Mouse (Mus musculus): ENCODE data around the gene Acot4. TPM values are rescaled to one million over a fixed set of nuclear protein-coding genes. Genes with fewer than 3 reads are reported as not detected.
"Not testable (repeated sequence)": the region's sequence is repeated elsewhere in the genome, so short reads cannot be mapped to it uniquely, and the experiment has no call there.

Acot4 gene
- polyA plus RNA-seq, 1 experiment from 2014 or later: 0.18 TPM

GRCm38 (mm10) chr12:84042248-84042647 is 4.1 kb downstream of the Acot4 start:
- Histone ChIP-seq H3K9ac (replicated peaks; ENCODE audit: low read length) (no peak overlapping the region), H3K4me2 (ENCODE audit: low read length) (no peak overlapping the region), H3K27me3 (ENCODE audit: control insufficient read depth, insufficient read depth, low read length) (no peaks in the 10 kb centered on the region), H3K9me3 (ENCODE audit: control insufficient read depth, low read length) (no peaks in the 10 kb centered on the region), H3K4me3 (replicated peaks; ENCODE audit: low read depth, low read length) (no peak overlapping the region), H3K4me1 (ENCODE audit: control insufficient read depth, insufficient read depth, low read length) (no peaks in the 10 kb centered on the region), H3K27ac (replicated peaks; ENCODE audit: low read depth, low read length) (no peak overlapping the region), H3K36me3 (ENCODE audit: control insufficient read depth, insufficient read depth, low read length) (no peaks in the 10 kb centered on the region)
- WGBS: 90% methylated on average over 5 of the region's 5 CpGs
- DNase-seq (no peak), ATAC-seq (ENCODE audit: low FRiP score, low TSS enrichment) (no peak)

- Histone ChIP-seq H3K9ac (replicated peaks; ENCODE audit: low read length) (no peak overlapping the region), H3K4me1 (ENCODE audit: control insufficient read depth, insufficient read depth, low read length) (no peaks in the 10 kb centered on the region), H3K36me3 (ENCODE audit: control insufficient read depth, insufficient read depth, low read length) (no peaks in the 10 kb centered on the region), H3K27ac (replicated peaks; ENCODE audit: low read depth, low read length) (no peak overlapping the region), H3K9me3 (ENCODE audit: control insufficient read depth, low read length) (no peaks in the 10 kb centered on the region), H3K27me3 (ENCODE audit: control insufficient read depth, insufficient read depth, low read length) (no peaks in the 10 kb centered on the region), H3K4me2 (ENCODE audit: low read length) (no peak overlapping the region), H3K4me3 (replicated peaks; ENCODE audit: low read depth, low read length) (no peak overlapping the region)
- WGBS: 55% methylated on average over 2 of the region's 2 CpGs
- DNase-seq: no peak
- ATAC-seq (ENCODE audit: low FRiP score, low TSS enrichment): no peak
Observed at GRCm38 (mm10) chr12:84044045-84044444, 5.9 kb downstream of the Acot4 start.

- Histone ChIP-seq H3K9ac (replicated peaks; ENCODE audit: low read length) (no peak overlapping the region), H3K4me3 (replicated peaks; ENCODE audit: low read depth, low read length) (no peak overlapping the region), H3K27me3 (ENCODE audit: control insufficient read depth, insufficient read depth, low read length) (no peaks in the 10 kb centered on the region), H3K4me2 (ENCODE audit: low read length) (no peak overlapping the region), H3K27ac (replicated peaks; ENCODE audit: low read depth, low read length) (no peak overlapping the region), H3K36me3 (ENCODE audit: control insufficient read depth, insufficient read depth, low read length) (no peaks in the 10 kb centered on the region), H3K4me1 (ENCODE audit: control insufficient read depth, insufficient read depth, low read length) (no peaks in the 10 kb centered on the region), H3K9me3 (ENCODE audit: control insufficient read depth, low read length) (no peaks in the 10 kb centered on the region)
- WGBS: 94% methylated on average over 1 of the region's 1 CpGs
- ATAC-seq (ENCODE audit: low FRiP score, low TSS enrichment) (no peak), DNase-seq (no peak)
Observed at GRCm38 (mm10) chr12:84046906-84047305, 8.7 kb downstream of the Acot4 start.

GRCm38 (mm10) chr12:84050744-84051143 is 12.6 kb downstream of the Acot4 start:
- 89% methylated on average over 5 of the region's 5 CpGs for WGBS
- not testable (repeated sequence) for H3K9ac ChIP-seq (replicated peaks; ENCODE audit: low read length); H3K4me1 ChIP-seq (ENCODE audit: control insufficient read depth, insufficient read depth, low read length); H3K36me3 ChIP-seq (ENCODE audit: control insufficient read depth, insufficient read depth, low read length); H3K27ac ChIP-seq (replicated peaks; ENCODE audit: low read depth, low read length); H3K4me2 ChIP-seq (ENCODE audit: low read length); ATAC-seq (ENCODE audit: low FRiP score, low TSS enrichment); DNase-seq; H3K4me3 ChIP-seq (replicated peaks; ENCODE audit: low read depth, low read length); H3K9me3 ChIP-seq (ENCODE audit: control insufficient read depth, low read length); H3K27me3 ChIP-seq (ENCODE audit: control insufficient read depth, insufficient read depth, low read length)

GRCm38 (mm10) chr12:84051937-84052474 is 13.8 kb downstream of the Acot4 start, which contains the start of gene Acot3:
TSS of gene Acot3 (plus strand) at chr12:84052144.
- Histone ChIP-seq H3K27me3 (ENCODE audit: control insufficient read depth, insufficient read depth, low read length) (peaks cover 4% of the 10 kb centered on the region), H3K9me3 (ENCODE audit: control insufficient read depth, low read length) (no peaks in the 10 kb centered on the region), H3K9ac (replicated peaks; ENCODE audit: low read length) (0 out of 2 replicates have a peak within 1 kb of the TSS, but pooled peaks have one; percentile 47), H3K4me2 (ENCODE audit: low read length) (peak within 1 kb of the TSS; percentile 62), H3K4me1 (ENCODE audit: control insufficient read depth, insufficient read depth, low read length) (0 out of 2 replicates have a peak, but pooled peaks cover 3% of the 10 kb centered on the region), H3K4me3 (replicated peaks; ENCODE audit: low read depth, low read length) (no peak within 1 kb of the TSS), H3K36me3 (ENCODE audit: control insufficient read depth, insufficient read depth, low read length) (no peaks in the 10 kb centered on the region), H3K27ac (replicated peaks; ENCODE audit: low read depth, low read length) (no peak within 1 kb of the TSS)
- ATAC-seq (ENCODE audit: low FRiP score, low TSS enrichment) (no peak), DNase-seq (no peak)
- WGBS: 72% methylated on average over 5 of the region's 5 CpGs

- no peak overlapping the region for H3K9ac ChIP-seq (replicated peaks; ENCODE audit: low read length)
- H3K9me3 ChIP-seq (ENCODE audit: control insufficient read depth, low read length): no peaks in the 10 kb centered on the region
- DNase-seq (no peak), ATAC-seq (ENCODE audit: low FRiP score, low TSS enrichment) (no peak)
- H3K4me1 ChIP-seq (ENCODE audit: control insufficient read depth, insufficient read depth, low read length): 0 out of 2 replicates have a peak, but pooled peaks cover 3% of the 10 kb centered on the region
- H3K27me3 ChIP-seq (ENCODE audit: control insufficient read depth, insufficient read depth, low read length): peaks cover 4% of the 10 kb centered on the region
- no peak overlapping the region for H3K4me3 ChIP-seq (replicated peaks; ENCODE audit: low read depth, low read length)
- H3K4me2 ChIP-seq (ENCODE audit: low read length): no peak overlapping the region
- H3K36me3 ChIP-seq (ENCODE audit: control insufficient read depth, insufficient read depth, low read length): no peaks in the 10 kb centered on the region
- 89% methylated on average over 7 of the region's 7 CpGs for WGBS
- no peak overlapping the region for H3K27ac ChIP-seq (replicated peaks; ENCODE audit: low read depth, low read length)
Observed at GRCm38 (mm10) chr12:84052609-84053008, 14.4 kb downstream of the Acot4 start.

DNA sequence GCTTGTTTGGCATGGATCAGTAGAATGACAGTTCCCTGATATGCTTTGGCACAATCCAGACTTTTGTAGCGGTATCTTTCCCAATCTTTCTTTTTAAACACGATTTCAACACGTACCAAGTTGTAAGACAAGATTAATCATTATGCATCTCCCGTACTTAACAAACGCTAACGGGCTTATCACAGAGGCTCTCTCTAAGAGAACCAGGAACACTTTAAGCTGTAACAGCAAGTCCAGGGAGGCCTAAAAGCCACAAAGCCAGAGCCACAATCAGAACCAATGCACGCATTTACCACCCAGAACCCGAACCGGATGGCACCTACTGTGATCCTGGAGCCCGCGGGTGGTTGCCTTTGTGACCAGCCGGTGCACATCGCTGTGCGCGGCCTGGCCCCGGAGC is 15.0 kb downstream of the Acot4 start:
- H3K9ac ChIP-seq (replicated peaks; ENCODE audit: low read length): peak overlapping the region; percentile 47
- no peaks in the 10 kb centered on the region for H3K9me3 ChIP-seq (ENCODE audit: control insufficient read depth, low read length)
- no peak overlapping the region for H3K27ac ChIP-seq (replicated peaks; ENCODE audit: low read depth, low read length)
- H3K4me2 ChIP-seq (ENCODE audit: low read length): peak overlapping the region; percentile 62
- WGBS: 6% methylated on average over 16 of the region's 16 CpGs
- DNase-seq: peak; percentile 53
- no peak for ATAC-seq (ENCODE audit: low FRiP score, low TSS enrichment)
- no peaks in the 10 kb centered on the region for H3K36me3 ChIP-seq (ENCODE audit: control insufficient read depth, insufficient read depth, low read length)
- 0 out of 2 replicates have a peak, but pooled peaks cover 3% of the 10 kb centered on the region for H3K4me1 ChIP-seq (ENCODE audit: control insufficient read depth, insufficient read depth, low read length)
- peaks cover 4% of the 10 kb centered on the region for H3K27me3 ChIP-seq (ENCODE audit: control insufficient read depth, insufficient read depth, low read length)
- peak overlapping the region; percentile 40 for H3K4me3 ChIP-seq (replicated peaks; ENCODE audit: low read depth, low read length)

DNA sequence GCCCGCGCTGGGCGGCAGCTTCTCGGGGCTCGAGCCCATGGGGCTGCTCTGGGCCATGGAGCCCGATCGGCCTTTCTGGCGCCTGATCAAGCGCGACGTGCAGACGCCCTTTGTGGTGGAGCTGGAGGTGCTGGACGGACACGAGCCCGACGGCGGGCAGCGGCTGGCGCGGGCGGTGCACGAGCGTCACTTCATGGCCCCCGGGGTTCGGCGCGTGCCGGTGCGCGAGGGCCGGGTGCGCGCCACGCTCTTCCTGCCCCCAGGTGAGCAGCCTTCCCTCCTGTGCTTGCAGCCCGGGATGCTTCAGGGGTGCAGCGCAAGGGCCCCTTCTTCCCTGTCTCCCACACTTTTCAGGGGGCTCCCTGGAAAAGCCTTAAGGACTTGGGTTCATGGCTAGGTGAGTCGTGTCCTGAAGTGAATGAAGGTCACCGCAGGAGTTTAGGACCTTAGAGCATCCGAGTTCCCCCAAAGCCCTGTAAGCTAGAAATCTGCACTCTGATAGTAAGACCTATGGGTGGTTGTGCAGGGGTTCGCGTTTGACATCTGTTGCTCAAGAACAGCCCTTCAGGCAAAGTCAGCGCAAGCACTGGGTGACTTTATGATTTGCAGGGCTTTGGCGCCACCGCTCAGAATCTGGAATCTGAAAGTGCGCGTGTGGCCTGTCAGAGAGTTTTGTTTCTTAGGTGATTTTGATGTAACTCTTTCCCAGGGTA is 15.7 kb downstream of the Acot4 start:
- DNase-seq (peak; percentile 65), ATAC-seq (ENCODE audit: low FRiP score, low TSS enrichment) (no peak)
- Histone ChIP-seq H3K4me2 (ENCODE audit: low read length) (peak overlapping the region; percentile 62), H3K9ac (replicated peaks; ENCODE audit: low read length) (peak overlapping the region; percentile 47), H3K27ac (replicated peaks; ENCODE audit: low read depth, low read length) (no peak overlapping the region), H3K9me3 (ENCODE audit: control insufficient read depth, low read length) (no peaks in the 10 kb centered on the region), H3K27me3 (ENCODE audit: control insufficient read depth, insufficient read depth, low read length) (peaks cover 4% of the 10 kb centered on the region), H3K4me1 (ENCODE audit: control insufficient read depth, insufficient read depth, low read length) (0 out of 2 replicates have a peak, but pooled peaks cover 3% of the 10 kb centered on the region), H3K4me3 (replicated peaks; ENCODE audit: low read depth, low read length) (peak overlapping the region; percentile 40), H3K36me3 (ENCODE audit: control insufficient read depth, insufficient read depth, low read length) (no peaks in the 10 kb centered on the region)
- WGBS: 2% methylated on average over 40 of the region's 46 CpGs

GRCm38 (mm10) chr12:84060946-84061345 is 22.8 kb downstream of the Acot4 start:
- peak; percentile 19 for DNase-seq
- ATAC-seq (ENCODE audit: low FRiP score, low TSS enrichment): no peak
- Histone ChIP-seq H3K9me3 (ENCODE audit: control insufficient read depth, low read length) (no peaks in the 10 kb centered on the region), H3K4me3 (replicated peaks; ENCODE audit: low read depth, low read length) (no peak overlapping the region), H3K9ac (replicated peaks; ENCODE audit: low read length) (no peak overlapping the region), H3K4me1 (ENCODE audit: control insufficient read depth, insufficient read depth, low read length) (no peaks in the 10 kb centered on the region), H3K27ac (replicated peaks; ENCODE audit: low read depth, low read length) (no peak overlapping the region), H3K27me3 (ENCODE audit: control insufficient read depth, insufficient read depth, low read length) (no peaks in the 10 kb centered on the region), H3K36me3 (ENCODE audit: control insufficient read depth, insufficient read depth, low read length) (no peaks in the 10 kb centered on the region), H3K4me2 (ENCODE audit: low read length) (no peak overlapping the region)
- 42% methylated on average over 2 of the region's 2 CpGs for whole genome bisulfite sequencing

Data from midbrain, embryonic 14.5 days (tissue).